In genomic region chr12:79732355-79733115, GRCm38 (mm10) we compare ENCODE assay signal across 10 mouse cellular contexts.
A peak's percentile ranks its signal among the peaks of the same experiment; 100 is the strongest.
DNase-seq lines count a peak whose midpoint lies in the region; ATAC-seq and TF ChIP-seq lines count a peak whose summit lies in the region.
"Had no signal": no experiment of that assay in that cellular context is flagged by ENCODE, and none has a peak within 500 bp of the region (broad histone marks: within the 10 kb centered on the region; RNA-seq: fewer than 3 reads in every experiment).

No protein-coding gene starts in this region.

- no peak overlapping the region for H3K4me2 ChIP-seq in intestine, embryonic 14.5 days (ENCODE audit: low read length)
- no peak overlapping the region for H3K4me2 ChIP-seq in intestine, postnatal 0 days (replicated peaks; ENCODE audit: low read depth)
- no peak overlapping the region for H3K4me2 ChIP-seq in heart, embryonic 13.5 days
- no peak overlapping the region for H3K4me2 ChIP-seq in liver, embryonic 14.5 days (ENCODE audit: low read depth)
- H3K4me2 ChIP-seq: stomach, embryonic 15.5 days had no signal

- 65% methylated on average over 12 of the region's 12 CpGs for WGBS in intestine, embryonic 14.5 days
- 58% methylated on average over 12 of the region's 12 CpGs for WGBS in intestine, postnatal 0 days
- 58% methylated on average over 12 of the region's 12 CpGs for WGBS in heart, embryonic 13.5 days
- 31% methylated on average over 12 of the region's 12 CpGs for WGBS in liver, embryonic 14.5 days (ENCODE audit: insufficient replicate concordance)

- no peak for ATAC-seq in intestine, embryonic 14.5 days (replicated peaks; ENCODE audit: low FRiP score, low TSS enrichment, low read depth)
- no peak for ATAC-seq in intestine, postnatal 0 days
- ATAC-seq in heart, embryonic 13.5 days (ENCODE audit: extremely low read depth, insufficient number of reproducible peaks, low FRiP score, low TSS enrichment): no peak
- peak; percentile 73; the same call in 1 of the 2 replicates for ATAC-seq in liver, embryonic 14.5 days (ENCODE audit: insufficient read depth)

- H3K36me3 ChIP-seq in intestine, embryonic 14.5 days (ENCODE audit: control insufficient read depth, insufficient read depth, low read length): no peaks in the 10 kb centered on the region
- no peaks in the 10 kb centered on the region for H3K36me3 ChIP-seq in intestine, postnatal 0 days (ENCODE audit: control insufficient read depth, insufficient read depth)
- H3K36me3 ChIP-seq in heart, embryonic 13.5 days: peaks cover 13% of the 10 kb centered on the region
- no peaks in the 10 kb centered on the region for H3K36me3 ChIP-seq in liver, embryonic 14.5 days (replicated peaks; ENCODE audit: control insufficient read depth, insufficient read depth, low read depth)
- H3K36me3 ChIP-seq: stomach, embryonic 15.5 days had no signal

- DNase-seq in intestine, embryonic 14.5 days (ENCODE audit: low spot score): no peak
- DNase-seq in ZHBTc4 (ENCODE audit: low read depth, low spot score): peak; percentile 23
- DNase-seq in liver, embryonic 14.5 days (ENCODE audit: low read depth in 3 of 3, low spot score in 3 of 3): peak in 2 of 3 experiments; percentile 17 to 35
- no peak for DNase-seq in urinary bladder, adult 2 months (ENCODE audit: low spot score)
- no peak for DNase-seq in urinary bladder, postnatal 14 days (ENCODE audit: low spot score)
- DNase-seq in kidney, postnatal 14 days: no peak

- H3K9me3 ChIP-seq in intestine, embryonic 14.5 days (ENCODE audit: control insufficient read depth, low read length): peaks cover 12% of the 10 kb centered on the region
- peaks cover 8% of the 10 kb centered on the region for H3K9me3 ChIP-seq in intestine, postnatal 0 days (ENCODE audit: control insufficient read depth)
- H3K9me3 ChIP-seq in heart, embryonic 13.5 days: peaks cover 16% of the 10 kb centered on the region
- H3K9me3 ChIP-seq in liver, embryonic 14.5 days (ENCODE audit: control insufficient read depth, low read length): no peaks in the 10 kb centered on the region; the same call in 1 of the 2 replicates

- no peaks in the 10 kb centered on the region for H3K4me1 ChIP-seq in intestine, embryonic 14.5 days (replicated peaks; ENCODE audit: control insufficient read depth, insufficient read depth, low read length)
- H3K4me1 ChIP-seq in intestine, postnatal 0 days (replicated peaks; ENCODE audit: control insufficient read depth, insufficient read depth, low read length): no peaks in the 10 kb centered on the region
- H3K4me1 ChIP-seq in heart, embryonic 13.5 days: peaks cover 25% of the 10 kb centered on the region
- H3K4me1 ChIP-seq in liver, embryonic 14.5 days (replicated peaks; ENCODE audit: control insufficient read depth in 2 of 2, insufficient read depth in 2 of 2, low read length in 1 of 2): peaks cover 7 to 10% of the 10 kb centered on the region in 2 experiments; a peak in 3 of 4 replicates
- H3K4me1 ChIP-seq: stomach, embryonic 15.5 days had no signal

- TF ChIP-seq CTCF in intestine, postnatal 0 days (IDR thresholded peaks at IDR 0.05; ENCODE audit: low read depth): no peak
- TF ChIP-seq CTCF in liver, embryonic 14.5 days (IDR thresholded peaks at IDR 0.05; ENCODE audit: low read depth): no peak

- no peaks in the 10 kb centered on the region for H3K27me3 ChIP-seq in intestine, embryonic 14.5 days (replicated peaks; ENCODE audit: control insufficient read depth, insufficient read depth, low read length)
- no peaks in the 10 kb centered on the region for H3K27me3 ChIP-seq in intestine, postnatal 0 days (replicated peaks; ENCODE audit: control insufficient read depth, insufficient read depth, low read length)
- H3K27me3 ChIP-seq in heart, embryonic 13.5 days (replicated peaks): no peaks in the 10 kb centered on the region
- H3K27me3 ChIP-seq in liver, embryonic 14.5 days (ENCODE audit: control insufficient read depth, insufficient read depth, low read length): no peaks in the 10 kb centered on the region
- H3K27me3 ChIP-seq: CH12.LX; stomach, embryonic 15.5 days had no signal

- peak; percentile 45 for TF ChIP-seq EP300 in liver, embryonic 14.5 days (IDR thresholded peaks at IDR 0.05; ENCODE audit: low read depth)

- H3K4me3 ChIP-seq in intestine, embryonic 14.5 days (ENCODE audit: low read depth, low read length): no peak overlapping the region
- no peak overlapping the region for H3K4me3 ChIP-seq in intestine, postnatal 0 days (ENCODE audit: low read depth, low read length)
- no peak overlapping the region for H3K4me3 ChIP-seq in heart, embryonic 13.5 days
- H3K4me3 ChIP-seq in liver, embryonic 14.5 days (ENCODE audit: insufficient read depth in 1 of 2, low read depth in 2 of 2, low read length in 2 of 2): no peak overlapping the region
- H3K4me3 ChIP-seq: stomach, embryonic 15.5 days had no signal

- H3K27ac ChIP-seq in intestine, embryonic 14.5 days (ENCODE audit: low read depth): peak overlapping the region; percentile 60; the same call in 1 of the 2 replicates
- no peak overlapping the region for H3K27ac ChIP-seq in intestine, postnatal 0 days (ENCODE audit: low read depth, low read length)
- peak overlapping the region; percentile 42; the same call in 1 of the 2 replicates for H3K27ac ChIP-seq in heart, embryonic 13.5 days (replicated peaks)
- no peak overlapping the region for H3K27ac ChIP-seq in liver, embryonic 14.5 days
- H3K27ac ChIP-seq: stomach, embryonic 15.5 days had no signal

- H3K9ac ChIP-seq in intestine, embryonic 14.5 days (ENCODE audit: low read length): no peak overlapping the region
- H3K9ac ChIP-seq in intestine, postnatal 0 days (ENCODE audit: low read depth, low read length): no peak overlapping the region
- no peak overlapping the region for H3K9ac ChIP-seq in heart, embryonic 13.5 days
- no peak overlapping the region for H3K9ac ChIP-seq in liver, embryonic 14.5 days (replicated peaks)
- H3K9ac ChIP-seq: stomach, embryonic 15.5 days had no signal

Comparison
In these comparisons a context has a peak if more than half of its experiments do, and no peak if none do; other contexts are left out.
1. H3K27ac ChIP-seq: peak in intestine, embryonic 14.5 days (single experiment) and heart, embryonic 13.5 days (single experiment); none in intestine, postnatal 0 days (single experiment) and liver, embryonic 14.5 days (single experiment).
2. DNase-seq: peak in ZHBTc4 (single experiment) and liver, embryonic 14.5 days (2 of 3); none in intestine, embryonic 14.5 days (single experiment), urinary bladder, adult 2 months (single experiment), urinary bladder, postnatal 14 days (single experiment) and kidney, postnatal 14 days (single experiment).